Mouse (Mus musculus) adrenal gland, postnatal 25 days (tissue): ENCODE data around the gene Wdr37. TPM values are rescaled to one million over a fixed set of nuclear protein-coding genes. Genes with fewer than 3 reads are reported as not detected.
"Not testable (repeated sequence)": the region's sequence is repeated elsewhere in the genome, so short reads cannot be mapped to it uniquely, and the experiment has no call there.

Source experiments
- DNase-seq: peaks from one replicate; pipeline ENCODE4 v3.0.0; 2021; ENCODE audit warnings: mixed read lengths
- long read RNA-seq: library from polyadenylated mRNA; stranded (forward); transcript quantifications from one replicate; pipeline ENCODE4 v2.0.0, GENCODE M21; 2021
- total RNA-seq: library from RNA; stranded (reverse); gene quantifications from 2 replicates; pipeline ENCODE4 v1.2.3, GENCODE M21; 2021

Wdr37 gene
- 43.0 and 51.0 TPM in 2 replicates for total RNA-seq
- long read RNA-seq, full-length matches to known transcripts, result 8 of 22 reads
- long read RNA-seq, partial matches to known transcripts, result 8 of 22 reads
- long read RNA-seq, other reads (novel, unspliced or antisense), result 6 of 22 reads

- DNase-seq, result peak; percentile 52
These were observed at the start of gene Wdr37 for GRCm38 (mm10) chr13:8871314-8871962. Wdr37 (minus strand) TSS chr13:8871909.

GRCm38 (mm10) chr13:8913890-8914289 lies 42.2 kb upstream of the Wdr37 start:
- DNase-seq, result not testable (repeated sequence)

DNA sequence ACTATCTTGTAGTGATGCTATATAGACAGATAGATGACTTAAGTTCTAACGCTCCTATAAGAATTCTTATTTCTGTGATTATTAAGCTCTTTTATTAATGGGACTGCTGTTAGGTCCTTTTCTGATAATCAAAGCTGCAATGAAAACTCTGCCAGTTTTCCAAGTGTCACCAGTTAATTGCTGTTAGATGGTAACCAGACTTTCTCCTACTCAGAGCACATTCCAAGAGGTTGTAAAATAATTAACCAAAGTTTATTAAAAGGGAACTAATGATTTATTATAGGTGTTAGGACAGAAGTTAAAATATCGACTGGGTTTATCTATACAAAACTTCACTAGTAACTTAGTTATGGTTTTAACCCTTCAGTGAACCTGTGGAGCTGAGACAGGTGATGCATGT lies 34.3 kb upstream of the Wdr37 start:
- DNase-seq, result not testable (repeated sequence)

- DNase-seq, result no peak
These were observed 16.9 kb upstream of the Wdr37 start for GRCm38 (mm10) chr13:8888603-8889002.

DNA sequence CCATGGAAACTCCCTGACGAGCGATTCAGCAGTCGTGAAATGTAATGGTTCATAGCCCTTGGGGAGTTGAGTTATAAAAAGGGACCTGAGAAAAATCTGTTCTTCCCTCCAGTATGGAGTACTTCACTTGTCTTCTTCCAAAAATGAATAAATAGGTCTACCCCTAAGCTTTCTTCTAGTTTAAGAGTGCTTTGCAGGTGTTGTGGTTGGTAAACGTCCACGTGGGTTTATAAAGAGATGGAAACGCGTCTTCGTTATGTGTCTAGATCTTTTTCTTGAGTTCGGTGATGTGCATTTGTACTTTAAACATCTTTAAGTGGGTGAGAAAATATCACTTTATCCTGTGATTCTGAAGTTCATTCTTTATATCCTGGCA lies 14.5 kb upstream of the Wdr37 start:
- DNase-seq, result no peak

- peak; percentile 96 for DNase-seq
These were observed 13.9 kb upstream of the Wdr37 start, which contains the start of gene Idi1 for GRCm38 (mm10) chr13:8885445-8886184. Idi1 (plus strand) TSS chr13:8885501.

DNA sequence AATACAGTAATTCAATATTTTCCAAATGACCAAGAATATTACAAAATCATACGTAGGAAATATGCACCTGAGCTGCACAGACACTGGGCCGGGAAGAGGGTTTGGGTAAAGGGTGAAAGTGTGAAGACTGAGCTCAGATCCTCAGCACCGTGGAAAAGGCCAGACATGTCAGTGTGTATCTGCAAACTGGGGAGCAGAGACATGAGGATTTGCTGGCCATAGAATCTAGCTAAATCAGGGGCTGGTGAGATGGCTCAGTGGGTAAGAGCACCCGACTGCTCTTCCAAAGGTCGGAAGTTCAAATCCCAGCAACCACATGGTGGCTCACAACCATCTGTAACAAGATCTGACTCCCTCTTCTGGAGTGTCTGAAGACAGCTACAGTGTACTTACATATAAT lies 12.2 kb upstream of the Wdr37 start:
- DNase-seq, result not testable (repeated sequence)

- peak; percentile 18 for DNase-seq
These were observed 9.9 kb upstream of the Wdr37 start for GRCm38 (mm10) chr13:8881611-8882010.

DNA sequence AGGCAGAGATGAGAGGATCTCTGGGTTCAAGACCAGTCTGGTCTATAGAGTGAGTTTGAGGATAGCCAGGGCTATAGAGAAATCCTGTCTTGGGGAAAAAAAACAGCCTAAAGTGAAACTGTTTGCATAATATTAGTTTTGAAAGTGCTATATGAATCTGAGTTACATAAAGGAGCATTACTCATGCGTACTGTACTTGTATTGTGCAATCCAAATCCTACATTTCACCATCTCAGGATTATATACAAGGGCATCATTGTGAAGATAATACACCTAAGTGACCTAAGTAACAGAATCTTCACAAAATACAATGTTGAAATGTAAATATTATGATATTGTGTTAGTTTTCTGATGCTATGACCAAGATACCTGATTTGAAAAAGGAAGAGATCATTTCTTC lies 2.1 kb upstream of the Wdr37 start:
- DNase-seq, result no peak

DNA sequence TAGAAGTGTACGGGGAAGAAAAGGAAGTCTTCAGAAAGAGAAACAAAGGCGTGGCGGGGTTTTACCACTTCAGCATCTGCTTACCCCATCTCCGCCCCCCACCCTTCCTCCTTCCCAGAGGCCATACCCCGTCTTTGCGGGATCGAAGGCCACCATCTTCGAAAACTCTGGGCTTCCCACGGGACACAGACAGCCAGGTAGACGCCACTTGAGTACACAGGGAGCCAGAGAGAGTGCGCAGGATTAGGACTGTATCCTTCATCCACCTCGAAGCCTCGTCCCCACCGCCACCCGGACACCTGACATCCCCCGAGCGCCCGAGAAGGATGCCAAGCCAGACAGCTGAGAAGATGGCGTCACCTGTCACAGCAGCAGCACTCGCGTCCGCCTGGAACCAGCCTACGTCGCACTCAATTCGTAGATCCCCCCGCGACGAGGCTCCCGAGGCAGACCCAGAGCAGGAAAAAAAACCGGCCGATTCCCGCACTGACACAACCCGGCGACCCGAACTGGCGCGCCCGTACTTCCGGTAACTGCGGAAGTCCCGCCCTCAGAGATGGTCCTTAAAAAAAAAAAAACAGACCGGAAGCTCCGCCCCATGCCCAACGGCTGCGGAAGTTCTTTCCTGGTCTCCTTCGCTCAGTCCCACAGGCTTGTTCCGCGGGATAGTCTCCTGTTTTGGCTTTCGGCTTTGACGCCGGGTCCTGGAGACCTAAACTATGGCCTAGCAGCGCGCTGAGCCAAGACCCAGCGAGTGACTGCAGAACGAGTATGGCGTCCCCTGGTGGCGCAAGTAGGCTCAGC lies 997 bp downstream of the Wdr37 start:
- DNase-seq, result peak; percentile 85

- no peak for DNase-seq
These were observed 1.6 kb downstream of the Wdr37 start for GRCm38 (mm10) chr13:8870160-8870509.

- no peak for DNase-seq
These were observed 2.0 kb downstream of the Wdr37 start for GRCm38 (mm10) chr13:8869578-8870157.

DNA sequence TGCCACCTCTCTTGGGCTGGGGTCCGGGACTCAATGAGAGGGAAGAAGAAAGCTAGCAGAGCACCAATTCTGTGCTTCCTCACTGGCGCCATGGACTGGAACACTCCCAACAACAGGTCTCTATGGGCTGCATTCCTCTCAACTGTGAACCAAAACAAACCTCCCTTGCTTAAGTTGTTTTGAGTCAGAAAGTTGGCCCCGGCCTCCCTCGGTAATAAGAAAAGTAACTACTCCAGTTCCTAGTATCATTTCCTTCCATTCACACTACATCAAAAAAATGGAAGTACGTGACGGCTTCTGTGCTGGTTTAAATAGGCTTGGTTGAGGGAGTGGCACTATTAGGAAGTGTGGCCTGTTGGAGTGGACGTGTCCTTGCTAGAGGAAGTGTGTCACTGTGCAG lies 5.1 kb downstream of the Wdr37 start:
- DNase-seq, result peak; percentile 3

DNA sequence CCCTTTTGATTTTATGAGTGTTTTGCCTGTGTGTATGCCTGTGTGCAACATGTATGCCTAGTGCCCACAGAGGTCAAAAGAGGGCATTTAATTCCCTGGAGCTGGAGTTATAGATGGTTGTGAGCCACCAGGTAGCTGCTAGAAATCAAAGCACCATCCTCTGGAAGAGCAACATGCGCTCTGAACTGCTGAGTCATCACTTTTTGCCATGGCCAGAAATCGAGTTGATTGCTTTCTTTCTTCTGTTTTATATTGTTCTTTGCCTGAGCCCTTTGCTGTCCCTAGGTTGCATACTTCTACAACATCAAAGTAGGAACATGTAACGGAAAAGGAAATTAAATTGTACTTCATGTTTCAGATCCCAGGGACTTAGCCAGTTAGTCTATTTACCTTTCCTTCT lies 6.7 kb downstream of the Wdr37 start:
- DNase-seq, result no peak

GRCm38 (mm10) chr13:8860861-8861260 lies 10.8 kb downstream of the Wdr37 start:
- DNase-seq, result no peak

GRCm38 (mm10) chr13:8858453-8858852 lies 13.3 kb downstream of the Wdr37 start:
- no peak for DNase-seq

DNA sequence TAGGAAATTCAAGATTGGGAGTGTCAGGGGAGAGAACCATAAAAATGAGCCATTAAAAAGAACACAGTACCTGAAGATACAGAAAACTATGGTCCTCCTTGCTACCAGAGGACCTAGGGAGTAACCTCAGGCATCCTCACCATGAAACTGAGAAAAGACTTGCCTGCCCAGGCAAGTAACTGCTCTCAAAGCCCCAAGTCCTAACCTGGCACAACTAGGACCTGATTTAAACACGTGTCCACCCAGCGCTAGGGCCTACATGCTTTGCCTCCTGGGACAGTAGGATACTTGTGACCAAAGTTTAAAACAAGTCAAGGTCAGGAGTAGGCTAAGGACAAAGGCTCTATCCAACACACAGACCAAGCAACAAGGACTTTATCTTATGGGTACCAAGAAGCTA lies 16.9 kb downstream of the Wdr37 start:
- no peak for DNase-seq

- DNase-seq, result no peak
These were observed 18.3 kb downstream of the Wdr37 start for GRCm38 (mm10) chr13:8853424-8853823.

DNA sequence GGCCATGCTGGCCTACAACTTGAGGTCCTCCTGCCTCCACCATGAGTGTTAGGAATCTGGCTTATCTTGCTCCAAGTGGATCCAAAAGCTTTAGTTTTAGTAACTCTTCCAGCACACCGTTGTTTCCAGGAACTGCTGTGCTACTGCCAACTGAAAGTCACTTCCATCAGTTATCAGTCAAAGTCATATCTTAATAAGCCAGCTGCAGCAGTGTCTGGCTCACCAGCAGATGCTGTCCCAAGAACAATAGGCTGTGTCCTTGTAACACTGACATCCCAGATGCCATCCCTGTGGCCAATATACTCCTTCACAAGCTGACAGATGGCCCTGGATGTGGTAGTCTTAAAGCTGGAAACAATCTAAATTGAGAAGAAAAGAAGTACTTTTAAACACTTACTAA lies 22.4 kb downstream of the Wdr37 start:
- no peak for DNase-seq

- DNase-seq, result no peak
These were observed 24.0 kb downstream of the Wdr37 start for GRCm38 (mm10) chr13:8847702-8848101.

DNA sequence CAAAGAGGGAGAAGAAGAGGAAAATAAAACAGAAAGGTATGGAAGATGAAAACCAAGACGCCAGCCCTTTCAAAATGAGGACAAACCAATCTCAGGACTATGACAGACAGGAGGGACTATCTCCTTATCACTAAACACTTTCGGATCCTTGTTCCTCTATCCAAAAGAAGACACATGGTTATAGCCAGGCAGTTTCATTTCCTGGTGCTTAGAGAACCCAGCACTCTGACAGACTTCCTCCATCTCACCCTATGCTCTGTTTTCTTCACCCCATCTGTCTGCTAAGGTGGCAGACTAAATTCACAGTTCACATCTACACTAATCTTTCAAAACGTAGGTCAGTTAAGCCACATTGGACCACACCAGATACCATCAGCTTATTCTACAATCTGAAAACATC lies 29.4 kb downstream of the Wdr37 start:
- DNase-seq, result no peak

- DNase-seq, result not testable (repeated sequence)
These were observed 29.9 kb downstream of the Wdr37 start for GRCm38 (mm10) chr13:8841846-8842245.

DNA sequence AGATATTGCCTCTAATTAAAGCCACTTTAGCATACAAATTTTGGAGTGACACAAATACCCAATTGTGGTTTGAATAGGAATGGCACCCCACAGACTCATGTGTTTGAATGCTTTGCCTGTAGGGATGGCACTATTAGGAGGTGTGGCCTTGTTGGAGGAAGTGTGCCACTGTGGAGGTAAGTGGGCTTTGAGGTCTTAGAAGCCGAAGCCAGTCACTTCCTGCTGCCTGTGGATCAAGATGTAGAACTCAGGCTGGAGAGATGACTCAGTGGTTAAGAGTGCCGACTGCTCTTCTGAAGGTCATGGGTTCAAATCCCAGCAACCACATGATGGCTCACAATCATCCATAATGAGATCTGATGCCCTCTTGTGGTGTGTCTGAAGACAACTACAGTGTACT lies 30.8 kb downstream of the Wdr37 start:
- DNase-seq, result no peak
